Mouse (Mus musculus) lung, postnatal 0 days (tissue): ENCODE data around the gene Angpt4.

ENCODE experiments used
- CTCF ChIP-seq: IDR thresholded peaks from 2 replicates; pipeline ENCODE4 v1.5.1; 2016; ENCODE audit warnings: antibody characterized with exemption, mild to moderate bottlenecking
- EP300 ChIP-seq: IDR thresholded peaks from 2 replicates; pipeline ENCODE4 v1.6.1; 2016; ENCODE audit warnings: antibody characterized with exemption, mild to moderate bottlenecking, control low read depth

DNA sequence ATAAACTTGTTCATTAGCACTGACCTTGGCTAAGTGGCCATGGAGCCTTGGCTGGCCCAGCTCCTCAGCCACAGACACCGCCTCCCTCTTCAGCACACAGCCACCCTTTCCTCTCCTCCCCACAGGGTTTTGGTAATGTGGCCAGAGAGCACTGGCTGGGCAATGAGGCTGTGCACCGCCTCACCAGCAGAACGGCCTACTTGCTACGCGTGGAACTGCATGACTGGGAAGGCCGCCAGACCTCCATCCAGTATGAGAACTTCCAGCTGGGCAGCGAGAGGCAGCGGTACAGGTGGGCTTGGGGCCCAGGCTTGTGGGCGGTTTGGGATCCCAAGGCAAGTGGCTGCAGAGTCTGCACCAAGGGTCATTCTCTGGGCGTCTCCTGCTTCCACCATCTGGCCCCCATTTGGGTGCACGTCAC is 27.8 kb downstream of the Angpt4 start:
- 0 out of 2 replicates have a peak, but pooled peaks have one; percentile 1 for TF ChIP-seq CTCF
- TF ChIP-seq EP300: no peak
